Comparison of ENCODE assay signal across 12 mouse cellular contexts in the genomic region with DNA sequence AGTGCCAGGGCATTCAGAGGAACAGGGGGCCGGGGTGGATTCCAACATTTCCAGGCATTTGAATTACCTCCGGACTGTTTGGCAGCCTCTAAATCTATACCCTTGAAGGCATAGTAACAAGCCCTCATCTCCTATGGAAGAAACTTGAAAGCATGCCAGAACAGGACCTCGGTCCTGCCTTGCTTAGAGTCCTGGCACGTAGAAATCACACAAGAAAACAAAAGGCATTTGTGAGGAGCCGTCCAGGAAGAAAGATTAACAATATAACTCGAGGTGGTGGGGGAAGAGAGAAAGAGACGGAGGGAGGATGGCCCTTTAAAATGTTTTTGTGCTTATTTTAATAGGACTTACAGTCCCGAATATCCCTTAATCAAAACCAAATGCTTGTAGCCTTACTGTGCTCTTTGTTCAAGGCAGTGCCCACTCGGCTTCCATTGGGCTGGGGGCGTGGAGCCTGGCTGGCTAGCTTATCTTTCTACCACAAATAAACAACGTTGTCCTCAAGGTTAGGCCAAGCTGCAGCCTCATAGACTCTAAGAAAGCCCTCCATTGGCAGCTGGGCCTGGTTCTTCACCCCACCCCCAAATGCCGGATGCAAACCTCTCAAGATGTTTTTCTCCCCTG.
A peak's percentile ranks its signal among the peaks of the same experiment; 100 is the strongest.
DNase-seq lines count a peak whose midpoint lies in the region; ATAC-seq and TF ChIP-seq lines count a peak whose summit lies in the region.
"Had no signal": no experiment of that assay in that cellular context is flagged by ENCODE, and none has a peak within 500 bp of the region (broad histone marks: within the 10 kb centered on the region; RNA-seq: fewer than 3 reads in every experiment).

No protein-coding gene starts in this region.

- ATAC-seq in heart, embryonic 14.5 days (ENCODE audit: insufficient number of reproducible peaks, insufficient read depth, low FRiP score, low read depth), result no peak
- ATAC-seq in forebrain, embryonic 16.5 days, result peak; percentile 75
- ATAC-seq in midbrain, embryonic 13.5 days, result peak; percentile 58
- ATAC-seq: CD4-positive, CD25-positive, alpha-beta regulatory T cell, adult 4 months; intestine, postnatal 0 days had no signal

- H3K27me3 ChIP-seq in heart, embryonic 14.5 days (ENCODE audit: control insufficient read depth, insufficient read depth, low read length), result no peaks in the 10 kb centered on the region
- H3K27me3 ChIP-seq in forebrain, embryonic 16.5 days (replicated peaks; ENCODE audit: control insufficient read depth, insufficient read depth, low read length), result no peaks in the 10 kb centered on the region
- no peaks in the 10 kb centered on the region for H3K27me3 ChIP-seq in midbrain, embryonic 13.5 days
- H3K27me3 ChIP-seq: liver, embryonic 15.5 days had no signal

- 38% methylated on average over 12 of the region's 12 CpGs for WGBS in heart, embryonic 14.5 days
- WGBS in forebrain, embryonic 16.5 days, result 5% methylated on average over 12 of the region's 12 CpGs
- WGBS in midbrain, embryonic 13.5 days, result 32% methylated on average over 12 of the region's 12 CpGs

- peak overlapping the region; percentile 31 for H3K4me2 ChIP-seq in heart, embryonic 14.5 days (ENCODE audit: low read length)
- peak overlapping the region; percentile 4; the same call in 1 of the 2 replicates for H3K4me2 ChIP-seq in forebrain, embryonic 16.5 days (ENCODE audit: low read length)
- no peak overlapping the region for H3K4me2 ChIP-seq in midbrain, embryonic 13.5 days (replicated peaks)
- H3K4me2 ChIP-seq: liver, embryonic 15.5 days had no signal

- no peak overlapping the region for H3K4me3 ChIP-seq in heart, embryonic 14.5 days (ENCODE audit: control insufficient read depth in 1 of 2, insufficient read depth in 1 of 2, low read depth in 1 of 2, low read length in 2 of 2)
- H3K4me3 ChIP-seq in forebrain, embryonic 16.5 days (replicated peaks; ENCODE audit: low read length), result no peak overlapping the region
- no peak overlapping the region for H3K4me3 ChIP-seq in midbrain, embryonic 13.5 days (replicated peaks)
- H3K4me3 ChIP-seq: liver, embryonic 15.5 days had no signal

- no peaks in the 10 kb centered on the region for H3K9me3 ChIP-seq in heart, embryonic 14.5 days (ENCODE audit: control insufficient read depth, low read length)
- H3K9me3 ChIP-seq in forebrain, embryonic 16.5 days (ENCODE audit: control insufficient read depth, low read length), result no peaks in the 10 kb centered on the region
- no peaks in the 10 kb centered on the region for H3K9me3 ChIP-seq in midbrain, embryonic 13.5 days
- H3K9me3 ChIP-seq: liver, embryonic 15.5 days had no signal

- TF ChIP-seq POLR2A in brain, embryonic 14.5 days (IDR thresholded peaks at IDR 0.05; ENCODE audit: borderline replicate concordance, extremely low read depth, insufficient read depth, insufficient read length, poor library complexity, severe bottlenecking), result no peak

- H3K36me3 ChIP-seq in heart, embryonic 14.5 days (ENCODE audit: control insufficient read depth, insufficient read depth, low read length), result no peaks in the 10 kb centered on the region
- no peaks in the 10 kb centered on the region for H3K36me3 ChIP-seq in forebrain, embryonic 16.5 days (ENCODE audit: control insufficient read depth, insufficient read depth)
- H3K36me3 ChIP-seq in midbrain, embryonic 13.5 days, result no peaks in the 10 kb centered on the region
- H3K36me3 ChIP-seq: liver, embryonic 15.5 days had no signal

- peak overlapping the region in 1 of 2 experiments; percentile 10; a peak in 1 of 4 replicates for H3K27ac ChIP-seq in heart, embryonic 14.5 days (replicated peaks in 1 of 2; ENCODE audit: control insufficient read depth in 1 of 2, insufficient read depth in 1 of 2, low read depth in 2 of 2, low read length in 2 of 2)
- H3K27ac ChIP-seq in forebrain, embryonic 16.5 days (ENCODE audit: low read length), result peak overlapping the region; percentile 84
- peak overlapping the region; percentile 68 for H3K27ac ChIP-seq in midbrain, embryonic 13.5 days
- H3K27ac ChIP-seq: liver, embryonic 15.5 days had no signal

- TF ChIP-seq CTCF in brain, embryonic 14.5 days (IDR thresholded peaks at IDR 0.05; ENCODE audit: borderline replicate concordance, extremely low read depth, insufficient read depth, insufficient read length), result no peak

- H3K4me1 ChIP-seq in heart, embryonic 14.5 days (ENCODE audit: control insufficient read depth in 2 of 2, insufficient read depth in 2 of 2, low read length in 2 of 2), result peaks cover 6 to 7% of the 10 kb centered on the region in 2 experiments; a peak in 3 of 4 replicates
- H3K4me1 ChIP-seq in forebrain, embryonic 16.5 days (replicated peaks; ENCODE audit: control insufficient read depth, insufficient read depth, low read length), result peaks cover 41% of the 10 kb centered on the region
- peaks cover 47% of the 10 kb centered on the region for H3K4me1 ChIP-seq in midbrain, embryonic 13.5 days (replicated peaks)
- H3K4me1 ChIP-seq: liver, embryonic 15.5 days had no signal

- no peak overlapping the region for H3K9ac ChIP-seq in heart, embryonic 14.5 days (ENCODE audit: low read length)
- H3K9ac ChIP-seq in forebrain, embryonic 16.5 days (replicated peaks; ENCODE audit: low read depth, low read length), result no peak overlapping the region
- H3K9ac ChIP-seq in midbrain, embryonic 13.5 days (replicated peaks), result no peak overlapping the region
- H3K9ac ChIP-seq: liver, embryonic 15.5 days had no signal

- DNase-seq in heart, adult 8-10 months (ENCODE audit: low spot score), result no peak
- peak; percentile 97 for DNase-seq in brain, embryonic 14.5 days (ENCODE audit: low read depth)
- DNase-seq in left cerebral cortex, postnatal 14 days (ENCODE audit: low spot score in 2 of 2), result no peak
- DNase-seq in thymus, postnatal 25 days, result no peak
- no peak for DNase-seq in adrenal gland, adult 8-10 months
- DNase-seq: right cerebral cortex, adult 18-20 months had no signal

- intact Hi-C loops in left cerebral cortex, postnatal 14 days (cut with DNase I), result loop anchor here (5.0 kb wide), 1 partner anchor 616 kb away; a partner anchor contains a TSS
